Mouse (Mus musculus): ENCODE data around the gene Fgfr2.

Fgfr2 gene

DNA sequence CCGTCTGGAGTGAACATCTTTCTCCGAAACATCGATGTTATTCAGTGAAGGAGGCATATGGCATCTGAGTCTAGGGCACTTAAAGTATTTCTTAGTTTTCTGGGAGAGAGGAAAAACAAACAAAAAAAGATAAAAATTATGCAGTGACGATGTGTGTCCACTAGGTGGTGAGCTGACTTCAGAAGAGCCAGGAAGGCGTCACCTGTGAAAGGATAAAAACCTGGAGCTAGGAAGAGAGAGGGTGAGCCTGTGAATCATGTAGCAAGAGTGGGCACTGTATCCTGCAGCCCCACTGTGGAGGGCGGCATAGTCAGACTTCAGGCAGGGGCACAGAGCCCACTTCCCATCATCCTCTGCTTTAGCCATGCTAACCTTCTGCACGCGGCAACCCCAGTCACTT is 2129.2 kb downstream of the Fgfr2 start:
- no peak for DNase-seq (ENCODE audit: low read depth, low spot score)
- no peaks in the 10 kb centered on the region for H3K36me3 ChIP-seq (ENCODE audit: control insufficient read depth, insufficient read depth, low read length, poor library complexity, severe bottlenecking)
- no peaks in the 10 kb centered on the region for H3K27me3 ChIP-seq (ENCODE audit: control insufficient read depth, insufficient read depth, low read length, poor library complexity, severe bottlenecking)

DNA sequence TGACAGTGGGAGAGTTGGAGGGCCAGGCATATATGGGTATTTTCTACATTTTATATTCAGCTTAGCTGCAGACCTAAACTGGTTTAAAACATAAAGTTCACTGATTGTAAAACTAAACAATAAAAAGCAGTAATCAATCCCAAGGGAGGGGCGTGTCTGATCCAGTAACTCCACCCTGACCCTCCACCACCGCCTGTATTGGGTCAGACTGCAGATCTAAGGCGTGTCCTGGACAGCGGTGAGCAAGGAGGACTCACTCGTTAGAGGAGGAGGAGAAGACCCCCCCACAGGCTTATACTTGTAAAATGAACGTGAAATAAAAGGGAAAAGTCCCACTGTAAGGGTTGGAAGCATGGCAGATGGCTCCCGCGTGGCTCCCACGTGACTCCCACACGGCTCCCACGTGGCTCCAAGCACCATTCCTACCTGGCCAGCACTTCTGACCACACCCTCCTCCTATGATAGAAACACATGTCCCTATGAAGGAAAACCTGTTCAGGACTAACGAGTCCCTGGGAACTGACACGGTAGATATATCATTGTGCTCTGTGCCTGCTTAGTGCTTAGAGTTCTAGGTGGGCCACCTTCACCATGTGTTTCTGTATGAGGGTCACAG is 2131.9 kb downstream of the Fgfr2 start:
- Histone ChIP-seq H3K36me3 (ENCODE audit: control insufficient read depth, insufficient read depth, low read length, poor library complexity, severe bottlenecking) (no peaks in the 10 kb centered on the region), H3K27me3 (ENCODE audit: control insufficient read depth, insufficient read depth, low read length, poor library complexity, severe bottlenecking) (no peaks in the 10 kb centered on the region)
- DNase-seq (ENCODE audit: low read depth, low spot score) = no peak

DNA sequence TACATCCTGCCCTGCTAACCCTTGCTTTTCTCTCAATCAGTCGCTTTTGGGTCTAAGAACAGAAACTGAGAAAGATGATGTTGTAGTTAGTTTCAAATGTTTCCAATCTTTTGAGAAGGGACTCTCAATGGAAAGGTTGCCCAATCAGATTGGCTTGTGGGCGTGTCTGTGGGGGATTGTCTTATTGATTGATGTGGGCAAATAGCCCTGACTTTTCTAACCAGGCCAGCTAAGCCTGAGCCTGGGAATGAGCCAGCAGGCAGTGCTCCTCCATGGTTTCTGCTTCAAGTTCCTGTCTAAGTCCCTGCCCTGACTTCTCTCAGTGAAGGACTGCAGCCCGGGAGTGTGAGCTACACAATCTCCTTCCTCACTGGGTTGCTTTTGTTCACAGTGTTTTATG is 2133.8 kb downstream of the Fgfr2 start:
- no peak for DNase-seq (ENCODE audit: low read depth, low spot score)
- Histone ChIP-seq H3K36me3 (ENCODE audit: control insufficient read depth, insufficient read depth, low read length, poor library complexity, severe bottlenecking) (no peaks in the 10 kb centered on the region), H3K27me3 (ENCODE audit: control insufficient read depth, insufficient read depth, low read length, poor library complexity, severe bottlenecking) (no peaks in the 10 kb centered on the region)

- H3K27me3 ChIP-seq (ENCODE audit: control insufficient read depth, insufficient read depth, low read length, poor library complexity, severe bottlenecking) = no peaks in the 10 kb centered on the region
- no peaks in the 10 kb centered on the region for H3K36me3 ChIP-seq (ENCODE audit: control insufficient read depth, insufficient read depth, low read length, poor library complexity, severe bottlenecking)
- DNase-seq (ENCODE audit: low read depth, low spot score) = no peak
Measured at GRCm38 (mm10) chr7:130988146-130988545, 2135.0 kb downstream of the Fgfr2 start.

GRCm38 (mm10) chr7:130985716-130986115 is 2137.4 kb downstream of the Fgfr2 start:
- DNase-seq (ENCODE audit: low read depth, low spot score) = no peak
- Histone ChIP-seq H3K36me3 (ENCODE audit: control insufficient read depth, insufficient read depth, low read length, poor library complexity, severe bottlenecking) (no peaks in the 10 kb centered on the region), H3K27me3 (ENCODE audit: control insufficient read depth, insufficient read depth, low read length, poor library complexity, severe bottlenecking) (no peaks in the 10 kb centered on the region)

GRCm38 (mm10) chr7:130985193-130985592 is 2138.0 kb downstream of the Fgfr2 start:
- Histone ChIP-seq H3K36me3 (ENCODE audit: control insufficient read depth, insufficient read depth, low read length, poor library complexity, severe bottlenecking) (no peaks in the 10 kb centered on the region), H3K27me3 (ENCODE audit: control insufficient read depth, insufficient read depth, low read length, poor library complexity, severe bottlenecking) (no peaks in the 10 kb centered on the region)
- no peak for DNase-seq (ENCODE audit: low read depth, low spot score)

DNA sequence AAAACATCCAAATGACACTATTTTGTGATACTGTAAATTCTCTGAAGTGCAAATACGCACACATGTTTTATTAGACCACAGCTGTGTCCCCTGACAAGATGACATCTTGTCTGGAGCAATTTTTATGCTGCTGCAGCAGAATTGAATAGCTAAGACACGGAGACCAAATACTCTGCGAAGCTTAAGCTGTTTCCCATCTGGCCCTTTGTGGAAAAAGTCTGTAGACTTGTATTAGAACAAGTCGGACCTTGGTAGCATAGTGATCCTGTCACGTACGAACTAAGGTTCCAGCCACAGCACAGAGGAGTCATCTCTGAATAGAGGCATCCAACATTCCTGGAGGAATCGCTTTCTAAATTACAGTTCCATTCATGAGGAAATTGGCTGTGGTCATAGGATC is 2138.9 kb downstream of the Fgfr2 start:
- no peak for DNase-seq (ENCODE audit: low read depth, low spot score)
- no peaks in the 10 kb centered on the region for H3K27me3 ChIP-seq (ENCODE audit: control insufficient read depth, insufficient read depth, low read length, poor library complexity, severe bottlenecking)
- H3K36me3 ChIP-seq (ENCODE audit: control insufficient read depth, insufficient read depth, low read length, poor library complexity, severe bottlenecking) = no peaks in the 10 kb centered on the region

DNA sequence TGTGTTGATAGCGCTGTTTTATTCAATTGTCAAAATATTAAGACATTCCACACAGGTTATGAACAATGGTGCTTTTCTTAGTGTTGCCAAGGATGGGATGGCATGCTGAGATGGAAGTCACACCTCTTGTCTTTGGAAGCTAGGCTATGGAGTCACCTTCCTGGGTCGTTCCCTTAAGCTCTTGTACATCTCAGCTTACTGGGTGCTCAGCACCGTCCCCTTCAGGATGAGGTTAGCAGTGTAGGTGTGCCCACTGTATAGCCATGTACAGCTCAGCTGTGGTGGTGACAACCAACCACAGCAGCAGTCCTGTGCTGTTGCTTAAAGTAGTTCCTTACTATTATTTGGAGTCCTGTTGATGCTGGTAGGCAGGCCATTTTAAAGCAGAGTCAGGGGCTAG is 2140.3 kb downstream of the Fgfr2 start:
- DNase-seq (ENCODE audit: low read depth, low spot score) = no peak
- Histone ChIP-seq H3K27me3 (ENCODE audit: control insufficient read depth, insufficient read depth, low read length, poor library complexity, severe bottlenecking) (no peaks in the 10 kb centered on the region), H3K36me3 (ENCODE audit: control insufficient read depth, insufficient read depth, low read length, poor library complexity, severe bottlenecking) (no peaks in the 10 kb centered on the region)

- Histone ChIP-seq H3K36me3 (ENCODE audit: control insufficient read depth, insufficient read depth, low read length, poor library complexity, severe bottlenecking) (no peaks in the 10 kb centered on the region), H3K27me3 (ENCODE audit: control insufficient read depth, insufficient read depth, low read length, poor library complexity, severe bottlenecking) (no peaks in the 10 kb centered on the region)
- DNase-seq (ENCODE audit: low read depth, low spot score) = no peak
Measured at GRCm38 (mm10) chr7:130982371-130982770, 2140.8 kb downstream of the Fgfr2 start.

- H3K36me3 ChIP-seq (ENCODE audit: control insufficient read depth, insufficient read depth, low read length, poor library complexity, severe bottlenecking) = no peaks in the 10 kb centered on the region
- no peaks in the 10 kb centered on the region for H3K27me3 ChIP-seq (ENCODE audit: control insufficient read depth, insufficient read depth, low read length, poor library complexity, severe bottlenecking)
- DNase-seq (ENCODE audit: low read depth, low spot score) = no peak
Measured at GRCm38 (mm10) chr7:130980130-130980529, 2143.0 kb downstream of the Fgfr2 start.

DNA sequence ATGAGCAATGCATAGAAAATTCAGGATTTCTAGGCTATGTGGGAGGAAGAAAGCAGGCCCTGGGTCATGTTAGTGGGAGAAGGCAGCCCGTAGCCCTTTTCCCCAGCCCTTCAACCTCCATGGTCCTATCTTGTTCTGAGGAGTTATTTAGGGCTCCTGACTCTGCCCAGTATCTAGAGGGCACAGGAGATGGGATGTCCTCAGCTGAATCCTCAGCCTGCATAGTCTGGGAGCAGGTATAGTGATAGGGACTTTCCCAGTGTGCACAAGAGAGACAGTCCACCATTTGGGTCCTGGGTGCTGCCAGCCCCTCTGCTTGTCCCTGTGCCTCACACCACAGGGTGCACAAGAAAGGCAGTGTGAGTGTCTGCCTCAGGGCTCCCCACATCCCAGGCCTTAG is 2144.6 kb downstream of the Fgfr2 start:
- no peak for DNase-seq (ENCODE audit: low read depth, low spot score)
- no peaks in the 10 kb centered on the region for H3K36me3 ChIP-seq (ENCODE audit: control insufficient read depth, insufficient read depth, low read length, poor library complexity, severe bottlenecking)
- no peaks in the 10 kb centered on the region for H3K27me3 ChIP-seq (ENCODE audit: control insufficient read depth, insufficient read depth, low read length, poor library complexity, severe bottlenecking)

DNA sequence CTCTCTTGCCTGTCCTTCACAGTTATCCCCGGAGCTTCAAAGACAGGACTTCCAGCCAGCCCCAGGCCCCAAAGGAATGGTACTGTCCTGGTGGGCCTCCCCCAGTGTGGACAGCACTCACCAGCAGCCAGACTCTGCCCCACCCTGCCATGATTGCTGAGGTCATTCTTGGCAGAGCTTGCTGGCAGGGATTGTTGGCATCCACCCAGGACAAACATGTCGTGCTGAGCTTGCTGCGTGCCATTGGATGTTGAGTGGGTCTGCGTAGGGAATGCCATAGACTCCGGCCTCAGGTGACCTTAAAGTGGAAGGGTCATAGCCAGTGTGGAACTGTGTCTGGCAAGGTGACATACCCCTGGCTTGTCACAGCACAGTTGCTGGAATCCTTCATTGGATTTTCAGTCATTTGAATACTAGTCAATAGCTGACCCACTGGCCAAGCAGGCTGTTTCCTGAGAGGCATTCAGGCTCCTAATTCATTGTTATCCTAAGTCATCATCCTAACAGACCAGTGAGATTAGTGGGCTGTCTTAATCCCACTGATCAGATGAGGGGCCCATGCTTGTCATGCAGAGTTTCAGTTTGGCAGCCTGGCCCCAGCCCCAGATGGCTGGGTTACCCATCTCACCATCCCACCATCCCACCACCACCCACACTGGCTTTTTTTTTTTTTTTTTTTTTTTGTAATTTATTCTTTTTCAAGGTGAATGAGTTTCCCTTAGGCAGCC is 2145.2 kb downstream of the Fgfr2 start:
- Histone ChIP-seq H3K36me3 (ENCODE audit: control insufficient read depth, insufficient read depth, low read length, poor library complexity, severe bottlenecking) (no peaks in the 10 kb centered on the region), H3K27me3 (ENCODE audit: control insufficient read depth, insufficient read depth, low read length, poor library complexity, severe bottlenecking) (no peaks in the 10 kb centered on the region)
- no peak for DNase-seq (ENCODE audit: low read depth, low spot score)

DNA sequence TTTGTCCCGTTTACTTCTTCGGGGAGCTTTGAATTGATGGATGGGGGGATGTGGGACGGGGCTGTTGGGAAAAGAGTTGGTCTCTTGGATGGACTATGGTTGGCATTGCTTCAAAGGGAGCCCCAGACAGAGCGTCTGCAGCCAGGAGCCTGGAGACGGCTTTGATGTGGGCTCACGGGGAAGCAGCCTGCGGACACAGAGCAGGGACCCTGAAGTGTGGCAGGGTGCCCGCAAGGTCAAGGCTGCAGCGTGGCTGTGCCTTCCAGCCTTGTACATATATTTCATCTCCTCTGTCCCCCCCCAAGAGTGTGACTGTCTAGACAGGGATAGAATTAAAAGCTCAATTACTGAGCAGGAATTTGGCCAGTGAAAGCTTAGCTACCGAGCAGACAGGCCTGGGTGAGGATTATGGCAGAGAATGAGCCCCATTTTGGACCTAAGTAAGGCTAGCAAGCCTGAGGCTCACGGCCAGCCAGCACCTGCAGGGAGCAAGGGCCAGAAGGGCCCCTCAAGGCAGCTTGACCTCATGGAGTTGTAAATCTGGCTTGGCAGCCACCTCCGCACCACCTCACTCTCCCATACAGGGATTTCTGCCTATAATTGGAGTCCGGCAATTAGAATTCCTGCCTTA is 2146.7 kb downstream of the Fgfr2 start:
- no peaks in the 10 kb centered on the region for H3K36me3 ChIP-seq (ENCODE audit: control insufficient read depth, insufficient read depth, low read length, poor library complexity, severe bottlenecking)
- no peaks in the 10 kb centered on the region for H3K27me3 ChIP-seq (ENCODE audit: control insufficient read depth, insufficient read depth, low read length, poor library complexity, severe bottlenecking)
- no peak for DNase-seq (ENCODE audit: low read depth, low spot score)

GRCm38 (mm10) chr7:130972767-130973166 is 2150.4 kb downstream of the Fgfr2 start:
- no peak for DNase-seq (ENCODE audit: low read depth, low spot score)
- Histone ChIP-seq H3K27me3 (ENCODE audit: control insufficient read depth, insufficient read depth, low read length, poor library complexity, severe bottlenecking) (no peaks in the 10 kb centered on the region), H3K36me3 (ENCODE audit: control insufficient read depth, insufficient read depth, low read length, poor library complexity, severe bottlenecking) (no peaks in the 10 kb centered on the region)

DNA sequence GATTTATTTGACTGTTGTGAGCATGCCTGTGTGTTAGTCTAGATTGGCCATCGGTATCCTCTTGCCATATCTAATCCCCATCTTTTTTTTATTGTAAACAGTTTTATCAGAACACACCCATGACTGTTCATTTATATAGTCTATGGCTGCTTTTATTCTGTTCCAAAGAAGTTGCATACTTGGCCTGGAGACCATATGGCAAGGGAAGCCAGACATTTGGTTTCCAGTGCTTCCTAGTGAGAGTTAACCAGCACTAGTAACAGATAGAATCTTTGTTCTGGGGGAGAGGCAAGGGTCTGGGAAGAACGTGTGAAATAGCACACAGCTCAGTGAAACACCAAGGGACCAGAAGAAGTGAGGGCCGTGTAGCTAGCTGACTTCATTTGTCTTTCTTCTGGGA is 2153.6 kb downstream of the Fgfr2 start:
- Histone ChIP-seq H3K27me3 (ENCODE audit: control insufficient read depth, insufficient read depth, low read length, poor library complexity, severe bottlenecking) (no peaks in the 10 kb centered on the region), H3K36me3 (ENCODE audit: control insufficient read depth, insufficient read depth, low read length, poor library complexity, severe bottlenecking) (no peaks in the 10 kb centered on the region)
- DNase-seq (ENCODE audit: low read depth, low spot score) = no peak
